Mouse (Mus musculus) naive thymus-derived CD4-positive, alpha-beta T cell, adult 5 months (primary cell): ENCODE data around the gene Cblb. TPM values are rescaled to one million over a fixed set of nuclear protein-coding genes. Genes with fewer than 3 reads are reported as not detected.

Experiments used
- polyA plus RNA-seq: library from polyadenylated mRNA; unstranded; fragments of 100-300 nt; shearing (Covaris generic); gene quantifications from one replicate; pipeline ENCODE4 v1.2.1, GENCODE M21; 2017

Gene Cblb
- 670 TPM for polyA plus RNA-seq

GRCm38 (mm10) chr16:52031091-52031689 lies at the start of gene Cblb:
Cblb (plus strand) TSS chr16:52031225.

